Mouse (Mus musculus) bone marrow, adult 2 months (tissue): Measurements from ENCODE around the gene Fancd2.

ENCODE experiments used
- CTCF ChIP-seq: fragments of 200-500 bp; IDR thresholded peaks from 2 replicates; pipeline ENCODE4 v1.5.1; 2011; ENCODE audit warnings: low read length, control low read depth; ENCODE audit not compliant: control insufficient read depth, insufficient read depth
- POLR2A ChIP-seq: fragments of 200-500 bp; IDR thresholded peaks from 2 replicates; pipeline ENCODE4 v1.6.1; 2011; ENCODE audit warnings: low read depth, mild to moderate bottlenecking, control low read depth, low read length, borderline replicate concordance; ENCODE audit not compliant: control insufficient read depth

GRCm38 (mm10) chr6:113604432-113605223, 73.1 kb downstream of the Fancd2 start, which contains the start of gene Brk1:
- peak; percentile 49; the same call in 1 of the 2 replicates for TF ChIP-seq CTCF
- TF ChIP-seq POLR2A, result peak; percentile 65; the same call in 1 of the 2 replicates
